Mouse (Mus musculus) G1E (cell line): ENCODE results near the gene Ppfia3.

ENCODE experiments used
- CTCF ChIP-seq: IDR thresholded peaks from 2 replicates; pipeline ENCODE4 v1.5.1; 2012; ENCODE audit warnings: low read depth, low read length, inconsistent platforms, mixed read lengths
- GATA1 ChIP-seq: IDR thresholded peaks from 2 replicates; pipeline ENCODE4 v1.6.1; 2012; ENCODE audit warnings: borderline replicate concordance, low read length, inconsistent platforms, mixed read lengths

- TF ChIP-seq CTCF = no peak
- TF ChIP-seq GATA1 = no peak
These were observed 30.5 kb downstream of the Ppfia3 start for GRCm38 (mm10) chr7:45336319-45336718.
